ENCODE assay signal across 26 mouse cellular contexts in the genomic region with DNA sequence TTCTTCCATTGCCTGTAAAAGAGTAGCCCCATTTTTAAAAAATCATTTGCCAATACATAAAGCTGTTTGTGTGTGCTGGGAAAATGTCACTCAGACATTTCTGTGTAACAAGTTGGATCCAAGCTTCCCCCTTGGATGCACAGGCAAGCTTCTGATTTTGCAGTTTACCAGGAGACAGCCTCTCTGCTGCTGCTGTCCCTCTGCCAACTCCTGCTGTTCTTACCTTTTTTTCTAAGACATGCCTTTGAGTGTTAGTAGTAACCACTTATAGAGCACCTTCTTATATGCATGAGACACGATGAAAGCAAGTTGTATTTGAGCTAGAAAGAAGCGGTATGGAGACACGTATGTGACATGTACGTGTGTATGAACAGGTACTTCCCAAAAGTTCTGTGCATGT.
A peak's percentile ranks its signal among the peaks of the same experiment; 100 is the strongest.
DNase-seq lines count a peak whose midpoint lies in the region; ATAC-seq and TF ChIP-seq lines count a peak whose summit lies in the region.
"Had no signal": no experiment of that assay in that cellular context is flagged by ENCODE, and none has a peak within 500 bp of the region (broad histone marks: within the 10 kb centered on the region; RNA-seq: fewer than 3 reads in every experiment).

No protein-coding gene starts in this region.

- WGBS in forebrain, embryonic 14.5 days = 85% methylated on average over 4 of the region's 4 CpGs
- WGBS in forebrain, postnatal 0 days = 84% methylated on average over 4 of the region's 4 CpGs

- no peak for ATAC-seq in forebrain, embryonic 14.5 days
- no peak for ATAC-seq in forebrain, postnatal 0 days
- ATAC-seq: activated CD4-positive, CD25-positive, alpha-beta regulatory T cell, adult 4 months; forebrain, embryonic 15.5 days; hindbrain, postnatal 0 days; inflammation-experienced regulatory T-cells, adult 6 months; intestine, embryonic 16.5 days had no signal

- peak; percentile 21 for DNase-seq in cerebellum, adult 9-10 months
- DNase-seq in cerebellum, adult 11-12 months = no peak
- peak; percentile 10 for DNase-seq in forebrain, embryonic 14.5 days (ENCODE audit: low spot score)
- DNase-seq in forebrain, postnatal 0 days = no peak
- peak; percentile 58 to 62 for DNase-seq in cerebellum, postnatal 14 days
- peak; percentile 22 to 28 for DNase-seq in cerebellum, postnatal 36 days
- DNase-seq in kidney, postnatal 14 days = no peak
- DNase-seq: adrenal gland, adult 8-10 months; adrenal gland, postnatal 25 days; gastrocnemius, postnatal 25 days; heart, adult 2 months; heart, postnatal 14 days; heart, postnatal 4 days; kidney, adult 18-20 months; kidney, adult 9 months had no signal

- no peak overlapping the region for H3K9ac ChIP-seq in forebrain, embryonic 14.5 days (ENCODE audit: low read length)
- H3K9ac ChIP-seq in forebrain, postnatal 0 days = no peak overlapping the region
- H3K9ac ChIP-seq: embryonic facial prominence, embryonic 12.5 days; embryonic facial prominence, embryonic 15.5 days; forebrain, embryonic 15.5 days; heart, embryonic 13.5 days; hindbrain, embryonic 14.5 days had no signal

- no peaks in the 10 kb centered on the region for H3K27me3 ChIP-seq in forebrain, embryonic 14.5 days (replicated peaks; ENCODE audit: control insufficient read depth, insufficient read depth, low read length)
- no peaks in the 10 kb centered on the region for H3K27me3 ChIP-seq in forebrain, postnatal 0 days (ENCODE audit: insufficient read depth, low read length)
- H3K27me3 ChIP-seq: embryonic facial prominence, embryonic 12.5 days; embryonic facial prominence, embryonic 15.5 days; forebrain, embryonic 15.5 days; heart, embryonic 13.5 days had no signal

- TF ChIP-seq CTCF in forebrain, postnatal 0 days (IDR thresholded peaks at IDR 0.05; ENCODE audit: low read depth) = no peak

- no peaks in the 10 kb centered on the region for H3K9me3 ChIP-seq in forebrain, embryonic 14.5 days (replicated peaks; ENCODE audit: control insufficient read depth, low read length)
- H3K9me3 ChIP-seq in forebrain, postnatal 0 days (ENCODE audit: low read length) = no peaks in the 10 kb centered on the region
- H3K9me3 ChIP-seq: embryonic facial prominence, embryonic 12.5 days; embryonic facial prominence, embryonic 15.5 days; forebrain, embryonic 15.5 days; heart, embryonic 10.5 days; heart, embryonic 13.5 days had no signal

- no peak overlapping the region for H3K4me3 ChIP-seq in forebrain, embryonic 14.5 days (ENCODE audit: low read depth, low read length)
- H3K4me3 ChIP-seq in forebrain, postnatal 0 days (ENCODE audit: low read depth, low read length) = no peak overlapping the region
- H3K4me3 ChIP-seq: embryonic facial prominence, embryonic 12.5 days; embryonic facial prominence, embryonic 15.5 days; forebrain, embryonic 15.5 days; heart, adult 2 months; heart, embryonic 10.5 days; heart, embryonic 13.5 days had no signal

- H3K4me2 ChIP-seq in forebrain, embryonic 14.5 days (ENCODE audit: low read length) = no peak overlapping the region
- H3K4me2 ChIP-seq in forebrain, postnatal 0 days (ENCODE audit: low read depth) = no peak overlapping the region
- H3K4me2 ChIP-seq: embryonic facial prominence, embryonic 12.5 days; embryonic facial prominence, embryonic 15.5 days; forebrain, embryonic 15.5 days; heart, embryonic 13.5 days; hindbrain, embryonic 14.5 days had no signal

- H3K36me3 ChIP-seq in forebrain, embryonic 14.5 days (ENCODE audit: control insufficient read depth, insufficient read depth, low read length) = no peaks in the 10 kb centered on the region
- no peaks in the 10 kb centered on the region for H3K36me3 ChIP-seq in forebrain, postnatal 0 days (ENCODE audit: insufficient read depth)
- H3K36me3 ChIP-seq: embryonic facial prominence, embryonic 12.5 days; embryonic facial prominence, embryonic 15.5 days; forebrain, embryonic 15.5 days; heart, embryonic 10.5 days; heart, embryonic 13.5 days had no signal

- H3K4me1 ChIP-seq in forebrain, embryonic 14.5 days (ENCODE audit: control insufficient read depth, insufficient read depth, low read length) = peaks cover 11% of the 10 kb centered on the region
- no peaks in the 10 kb centered on the region; the same call in 1 of the 2 replicates for H3K4me1 ChIP-seq in forebrain, postnatal 0 days (ENCODE audit: insufficient read depth)
- H3K4me1 ChIP-seq: heart, embryonic 10.5 days had no signal

- H3K27ac ChIP-seq in forebrain, embryonic 14.5 days (ENCODE audit: low read depth, low read length) = no peak overlapping the region
- no peak overlapping the region for H3K27ac ChIP-seq in forebrain, postnatal 0 days (ENCODE audit: low read depth, low read length)
- H3K27ac ChIP-seq: embryonic facial prominence, embryonic 12.5 days; embryonic facial prominence, embryonic 15.5 days; forebrain, embryonic 15.5 days; heart, adult 2 months; heart, embryonic 10.5 days; heart, embryonic 13.5 days; hindbrain, embryonic 14.5 days; hindbrain, postnatal 0 days; kidney, postnatal 0 days had no signal

Comparison
In these comparisons a context has a peak if more than half of its experiments do, and no peak if none do; other contexts are left out.
1. DNase-seq: peak in cerebellum, adult 9-10 months (single experiment), forebrain, embryonic 14.5 days (single experiment), cerebellum, postnatal 14 days (2 of 2) and cerebellum, postnatal 36 days (2 of 2); none in cerebellum, adult 11-12 months (single experiment), forebrain, postnatal 0 days (single experiment) and kidney, postnatal 14 days (single experiment).